Mouse (Mus musculus) small intestine, adult 2 months (tissue): ENCODE data around the gene Rtn4r. TPM values are rescaled to one million over a fixed set of nuclear protein-coding genes. Genes with fewer than 3 reads are reported as not detected.

ENCODE experiments used
- H3K27ac ChIP-seq: fragments of 200-500 bp; 2 replicates; pipeline ENCODE4 v1.5.1; 2012; ENCODE audit warnings: low read depth, low read length, control low read depth, inconsistent platforms; ENCODE audit not compliant: insufficient read depth
- H3K27me3 ChIP-seq: fragments of 200-500 bp; 2 replicates; pipeline ENCODE4 v1.6.1; 2012; ENCODE audit warnings: mild to moderate bottlenecking, moderate library complexity, low read length, inconsistent platforms; ENCODE audit not compliant: control insufficient read depth, insufficient read depth
- H3K36me3 ChIP-seq: fragments of 200-500 bp; 2 replicates; pipeline ENCODE4 v1.6.1; 2012; ENCODE audit warnings: mild to moderate bottlenecking, low read length, control low read depth, inconsistent platforms; ENCODE audit not compliant: control insufficient read depth, insufficient read depth
- H3K4me1 ChIP-seq: fragments of 200-500 bp; 2 replicates; pipeline ENCODE4 v1.6.1; 2012; ENCODE audit warnings: low read length, inconsistent platforms, mixed read lengths; ENCODE audit not compliant: control insufficient read depth, insufficient read depth, insufficient read length
- H3K4me3 ChIP-seq: fragments of 200-500 bp; 2 replicates; pipeline ENCODE4 v1.5.1; 2012; ENCODE audit warnings: low read depth, mild to moderate bottlenecking, control low read depth, inconsistent platforms, low read length, moderate library complexity
- CTCF ChIP-seq: fragments of 200-500 bp; IDR thresholded peaks from 2 replicates; pipeline ENCODE4 v1.5.1; 2012; ENCODE audit warnings: low read depth, mild to moderate bottlenecking, control low read depth, inconsistent platforms, low read length, moderate library complexity, mixed read lengths; ENCODE audit not compliant: insufficient replicate concordance, insufficient read length; ENCODE audit errors: extremely low read depth
- POLR2A ChIP-seq: fragments of 200-500 bp; IDR thresholded peaks from 2 replicates; pipeline ENCODE4 v1.6.1; 2012; ENCODE audit warnings: low read depth, mild to moderate bottlenecking, control low read depth, inconsistent platforms, low read length, moderate library complexity
- WGBS: fragments of 180-500 bp; shearing (Covaris S2); methylation state at CpG from one replicate; pipeline ENCODE4 v1.1.7; 2018; 5-methylcytosine and 5-hydroxymethylcytosine counted together
- polyA plus RNA-seq: library from polyadenylated mRNA; depleted of rRNA; stranded (reverse); fragments of >200 nt; gene quantifications from 2 replicates; pipeline ENCODE4 v1.2.3, GENCODE M21; 2012

Rtn4r gene
- polyA plus RNA-seq, 1 experiment, result 21.9 TPM

- H3K27me3 ChIP-seq, result no peaks in the 10 kb centered on the region
- no peak overlapping the region for H3K27ac ChIP-seq
- WGBS, result 44% methylated on average over 2 of the region's 2 CpGs
- peaks cover 7% of the 10 kb centered on the region for H3K4me1 ChIP-seq
- no peak for TF ChIP-seq POLR2A
- TF ChIP-seq CTCF, result no peak
- H3K4me3 ChIP-seq, result no peak overlapping the region
- no peaks in the 10 kb centered on the region for H3K36me3 ChIP-seq
These were observed 52.1 kb downstream of the Rtn4r start for GRCm38 (mm10) chr16:18179591-18179990.

GRCm38 (mm10) chr16:18181398-18181797 lies 54.0 kb downstream of the Rtn4r start:
- Histone ChIP-seq H3K36me3 (no peaks in the 10 kb centered on the region), H3K4me3 (no peak overlapping the region), H3K4me1 (peaks cover 16% of the 10 kb centered on the region), H3K27ac (no peak overlapping the region), H3K27me3 (no peaks in the 10 kb centered on the region)
- TF ChIP-seq CTCF, result no peak
- no peak for TF ChIP-seq POLR2A
- 60% methylated on average over 10 of the region's 10 CpGs for whole genome bisulfite sequencing

- WGBS, result 88% methylated on average over 8 of the region's 8 CpGs
- Histone ChIP-seq H3K4me3 (no peak overlapping the region), H3K4me1 (peaks cover 16% of the 10 kb centered on the region), H3K27ac (no peak overlapping the region), H3K27me3 (no peaks in the 10 kb centered on the region), H3K36me3 (no peaks in the 10 kb centered on the region)
- TF ChIP-seq POLR2A (no peak), CTCF (no peak)
These were observed 55.3 kb downstream of the Rtn4r start for GRCm38 (mm10) chr16:18182766-18183165.

GRCm38 (mm10) chr16:18185715-18186449 lies 58.4 kb downstream of the Rtn4r start:
- H3K4me3 ChIP-seq, result no peak overlapping the region
- no peak for TF ChIP-seq CTCF
- TF ChIP-seq POLR2A, result no peak
- WGBS, result 25% methylated on average over 8 of the region's 8 CpGs
- H3K27me3 ChIP-seq, result no peaks in the 10 kb centered on the region
- peaks cover 16% of the 10 kb centered on the region for H3K4me1 ChIP-seq
- no peaks in the 10 kb centered on the region for H3K36me3 ChIP-seq
- no peak overlapping the region for H3K27ac ChIP-seq

- H3K27ac ChIP-seq, result no peak overlapping the region
- H3K4me1 ChIP-seq, result peaks cover 16% of the 10 kb centered on the region
- TF ChIP-seq CTCF (no peak), POLR2A (no peak)
These were observed 59.4 kb downstream of the Rtn4r start for GRCm38 (mm10) chr16:18186798-18187197.

GRCm38 (mm10) chr16:18187221-18187620 lies 59.8 kb downstream of the Rtn4r start:
- Histone ChIP-seq H3K4me1 (peaks cover 16% of the 10 kb centered on the region), H3K27ac (no peak overlapping the region), H3K36me3 (no peaks in the 10 kb centered on the region), H3K27me3 (no peaks in the 10 kb centered on the region), H3K4me3 (no peak overlapping the region)
- 39% methylated on average over 3 of the region's 3 CpGs for WGBS
- TF ChIP-seq POLR2A (no peak), CTCF (no peak)

More at GRCm38 (mm10) chr16:18186798-18187197, 59.4 kb downstream of the Rtn4r start:
- WGBS, result 45% methylated on average over 4 of the region's 4 CpGs
- Histone ChIP-seq H3K4me3 (no peak overlapping the region), H3K27me3 (no peaks in the 10 kb centered on the region), H3K36me3 (no peaks in the 10 kb centered on the region)

- Histone ChIP-seq H3K27me3 (no peaks in the 10 kb centered on the region), H3K27ac (no peak overlapping the region), H3K36me3 (no peaks in the 10 kb centered on the region), H3K4me1 (peaks cover 14% of the 10 kb centered on the region), H3K4me3 (no peak overlapping the region)
- 83% methylated on average over 2 of the region's 2 CpGs for WGBS
- no peak for TF ChIP-seq POLR2A
- TF ChIP-seq CTCF, result no peak
These were observed 63.6 kb downstream of the Rtn4r start for GRCm38 (mm10) chr16:18191006-18191405.
